Mouse (Mus musculus): ENCODE results near the gene H2-M10.1.

GRCm38 (mm10) chr17:36274776-36275175 is 51.2 kb downstream of the H2-M10.1 start:
- TF ChIP-seq MYOG (IDR thresholded peaks at IDR 0.05; ENCODE audit: control insufficient read depth in 1 of 3, insufficient read depth in 1 of 3, insufficient read length in 2 of 3, low read depth in 2 of 3) (no peak), USF1 (IDR thresholded peaks at IDR 0.05; ENCODE audit: low read depth) (no peak), POLR2A (IDR thresholded peaks at IDR 0.05; ENCODE audit: insufficient read length, low read depth) (no peak), MAX (IDR thresholded peaks at IDR 0.05; ENCODE audit: low read depth) (no peak), SRF (IDR thresholded peaks at IDR 0.05; ENCODE audit: control insufficient read depth, insufficient read length, low read depth) (no peak), E2F4 (IDR thresholded peaks at IDR 0.05; ENCODE audit: insufficient read depth) (no peak), POLR2AphosphoS2 (IDR thresholded peaks at IDR 0.05; ENCODE audit: insufficient read length, low read depth) (no peak)

Measured in myocyte (in vitro differentiated cells).